Mouse (Mus musculus): Measurements from ENCODE around the gene Saxo1. TPM values are rescaled to one million over a fixed set of nuclear protein-coding genes. Genes with fewer than 3 reads are reported as not detected.

Saxo1 gene
- total and polyA plus RNA-seq, 3 experiments, result not detected

DNA sequence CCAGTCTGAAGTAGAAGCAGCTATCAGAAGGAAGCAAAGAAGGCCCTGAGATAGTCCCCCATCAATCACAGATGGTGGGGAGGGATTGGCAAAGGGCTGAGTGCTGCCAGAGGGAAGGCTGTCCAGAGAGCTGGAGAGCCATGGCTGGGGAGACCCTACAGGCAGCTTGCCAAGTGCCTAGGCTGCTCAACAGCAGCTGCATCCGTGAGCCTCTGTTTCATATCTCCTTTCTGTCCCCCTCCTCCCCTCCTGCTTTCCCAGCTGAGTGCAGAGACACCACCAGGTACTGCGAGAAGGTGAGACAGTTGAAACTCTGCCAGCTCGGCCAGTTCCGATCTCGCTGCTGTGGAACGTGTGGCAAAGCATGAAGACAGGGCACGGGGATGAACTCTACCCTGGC lies 132.5 kb downstream of the Saxo1 start:
- no peaks in the 10 kb centered on the region for H3K9me3 ChIP-seq (replicated peaks; ENCODE audit: insufficient read depth, low read length)
- H3K79me2 ChIP-seq (ENCODE audit: control insufficient read depth, insufficient read depth, low read length, poor library complexity), result no peaks in the 10 kb centered on the region
- H3K27me3 ChIP-seq (ENCODE audit: control insufficient read depth in 1 of 2, insufficient read depth in 2 of 2, low read length in 2 of 2), result peaks cover 0 to 2% of the 10 kb centered on the region in 2 experiments; a peak in 1 of 4 replicates
- H3K4me3 ChIP-seq (ENCODE audit: control insufficient read depth in 1 of 2, insufficient read depth in 1 of 2, low read depth in 2 of 2, low read length in 2 of 2), result no peak overlapping the region
- DNase-seq (ENCODE audit: low read depth, low spot score), result peak; percentile 18
- H3K36me3 ChIP-seq (ENCODE audit: control insufficient read depth in 1 of 2, insufficient read depth in 2 of 2, low read length in 2 of 2), result peaks cover 0 to 16% of the 10 kb centered on the region in 2 experiments; a peak in 2 of 4 replicates
- H3K4me1 ChIP-seq (ENCODE audit: control insufficient read depth in 1 of 2, insufficient read depth in 2 of 2, low read length in 2 of 2), result peaks cover 5 to 24% of the 10 kb centered on the region in 2 experiments
- H3K27ac ChIP-seq (ENCODE audit: control insufficient read depth, low read depth, low read length), result no peak overlapping the region
- no peak for TF ChIP-seq USF1 (IDR thresholded peaks at IDR 0.05; ENCODE audit: low read depth, low read length)
- 0 out of 2 replicates have a peak, but pooled peaks have one; percentile 9 for TF ChIP-seq GATA1 (IDR thresholded peaks at IDR 0.05; ENCODE audit: low read depth, low read length)
- H3K9ac ChIP-seq (ENCODE audit: control insufficient read depth, low read depth, low read length, poor library complexity, severe bottlenecking), result no peak overlapping the region

DNA sequence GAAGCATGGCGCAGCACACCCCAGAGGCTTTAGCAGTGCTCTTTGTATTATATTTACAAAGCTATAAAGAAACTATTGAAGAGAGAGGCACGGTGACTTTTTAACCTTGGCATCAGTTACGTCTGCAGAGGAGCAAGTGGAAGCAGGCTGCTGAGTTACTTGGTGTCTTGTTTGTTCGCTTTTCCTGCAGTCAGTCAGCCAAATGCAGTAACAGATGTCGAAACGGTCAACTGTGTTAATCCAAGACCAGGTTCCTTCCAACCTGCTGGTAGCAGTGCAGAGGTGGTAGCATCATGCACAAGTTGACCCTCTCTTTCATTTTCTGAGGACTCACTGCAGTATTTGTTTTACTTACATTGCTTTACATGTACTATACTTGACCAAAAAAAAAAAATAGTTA lies 135.5 kb downstream of the Saxo1 start:
- Histone ChIP-seq H3K4me1 (ENCODE audit: control insufficient read depth in 1 of 2, insufficient read depth in 2 of 2, low read length in 2 of 2) (peaks cover 2 to 20% of the 10 kb centered on the region in 2 experiments), H3K4me3 (ENCODE audit: control insufficient read depth in 1 of 2, insufficient read depth in 1 of 2, low read depth in 2 of 2, low read length in 2 of 2) (no peak overlapping the region), H3K36me3 (ENCODE audit: control insufficient read depth in 1 of 2, insufficient read depth in 2 of 2, low read length in 2 of 2) (peaks cover 0 to 10% of the 10 kb centered on the region in 2 experiments; a peak in 2 of 4 replicates), H3K27me3 (ENCODE audit: control insufficient read depth in 1 of 2, insufficient read depth in 2 of 2, low read length in 2 of 2) (peaks cover 0 to 2% of the 10 kb centered on the region in 2 experiments; a peak in 1 of 4 replicates), H3K9ac (ENCODE audit: control insufficient read depth, low read depth, low read length, poor library complexity, severe bottlenecking) (no peak overlapping the region), H3K9me3 (replicated peaks; ENCODE audit: insufficient read depth, low read length) (no peaks in the 10 kb centered on the region), H3K79me2 (ENCODE audit: control insufficient read depth, insufficient read depth, low read length, poor library complexity) (no peaks in the 10 kb centered on the region), H3K27ac (ENCODE audit: control insufficient read depth, low read depth, low read length) (no peak overlapping the region)
- DNase-seq (ENCODE audit: low read depth, low spot score), result no peak
- TF ChIP-seq POLR2AphosphoS5 (IDR thresholded peaks at IDR 0.05; ENCODE audit: borderline replicate concordance, low read depth, low read length), result no peak
- TF ChIP-seq ZMIZ1 (IDR thresholded peaks at IDR 0.05; ENCODE audit: low read depth, low read length), result no peak
- no peak for TF ChIP-seq CHD2 (IDR thresholded peaks at IDR 0.05; ENCODE audit: low read length)
- TF ChIP-seq MYB (IDR thresholded peaks at IDR 0.05; ENCODE audit: low read depth, low read length), result no peak
- TF ChIP-seq E2F4 (IDR thresholded peaks at IDR 0.05; ENCODE audit: borderline replicate concordance, low read depth, low read length), result no peak
- TF ChIP-seq ETS1 (IDR thresholded peaks at IDR 0.05; ENCODE audit: low read depth, low read length), result no peak
- no peak for TF ChIP-seq MAZ (IDR thresholded peaks at IDR 0.05; ENCODE audit: low read depth, low read length)
- TF ChIP-seq ELF1 (IDR thresholded peaks at IDR 0.05; ENCODE audit: low read depth, low read length), result no peak
- no peak for TF ChIP-seq BHLHE40 (IDR thresholded peaks at IDR 0.05; ENCODE audit: borderline replicate concordance, low read depth, low read length)
- TF ChIP-seq NRF1 (IDR thresholded peaks at IDR 0.05; ENCODE audit: insufficient read depth, low read depth, low read length, poor library complexity, severe bottlenecking), result no peak
- no peak for TF ChIP-seq NELFE (IDR thresholded peaks at IDR 0.05; ENCODE audit: low read depth, low read length)
- no peak for TF ChIP-seq MYC (IDR thresholded peaks at IDR 0.05; ENCODE audit: low read depth, low read length)

Data from MEL (cell line).